In the genomic region with DNA sequence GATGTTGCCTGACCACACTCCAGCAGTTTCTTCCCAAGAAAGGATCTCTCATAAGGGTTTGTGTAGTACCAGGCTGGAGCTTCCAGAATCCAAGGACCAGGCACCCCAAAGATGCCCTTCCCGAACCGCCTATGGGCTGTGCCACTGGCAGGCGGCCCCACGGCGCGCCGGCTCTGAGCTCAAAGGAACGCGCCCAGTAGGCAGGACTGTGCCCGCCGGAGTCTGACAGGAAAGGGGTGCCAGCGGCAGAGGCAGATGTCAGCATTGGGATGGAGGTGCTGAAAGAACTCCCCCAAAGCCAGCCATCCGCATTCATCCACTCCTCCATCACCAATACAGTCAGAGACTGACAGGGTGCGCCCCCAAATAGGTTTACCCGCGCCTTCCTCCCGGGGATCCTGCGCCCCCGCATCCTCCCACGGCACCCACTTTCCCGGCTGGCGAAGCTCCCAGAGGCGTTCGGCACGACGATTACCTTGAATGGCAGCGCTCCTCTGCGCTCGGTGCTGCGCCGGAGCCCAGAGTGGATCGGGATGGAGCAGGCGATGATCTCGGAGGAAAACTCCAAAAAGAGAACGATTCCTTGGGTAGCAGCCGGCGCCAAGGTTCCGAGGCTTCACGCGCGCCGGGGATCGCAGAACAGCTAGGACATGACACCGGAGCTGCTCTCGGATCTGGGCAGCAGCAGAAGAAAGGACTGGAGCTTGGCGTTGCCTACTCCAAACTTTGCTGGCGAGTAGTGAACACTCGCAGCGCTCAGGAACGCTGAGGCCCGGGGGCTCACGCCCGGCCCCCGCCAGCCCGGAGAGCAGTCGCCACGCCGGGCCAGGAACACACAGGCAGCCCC, we compare ENCODE assay signal across 8 mouse cellular contexts.
A peak's percentile ranks its signal among the peaks of the same experiment; 100 is the strongest.
DNase-seq lines count a peak whose midpoint lies in the region; ATAC-seq and TF ChIP-seq lines count a peak whose summit lies in the region.

No protein-coding gene starts in this region.

- H3K4me2 ChIP-seq in forebrain, embryonic 13.5 days: peak overlapping the region; percentile 77
- H3K4me2 ChIP-seq in hindbrain, embryonic 14.5 days (replicated peaks): peak overlapping the region; percentile 83
- peak overlapping the region; percentile 85 for H3K4me2 ChIP-seq in limb, embryonic 11.5 days (ENCODE audit: low read depth, severe bottlenecking)
- peak overlapping the region; percentile 72 for H3K4me2 ChIP-seq in myocyte (ENCODE audit: low read depth)

- peaks cover 7% of the 10 kb centered on the region for H3K27me3 ChIP-seq in forebrain, embryonic 13.5 days
- no peaks in the 10 kb centered on the region for H3K27me3 ChIP-seq in hindbrain, embryonic 14.5 days (ENCODE audit: control insufficient read depth, insufficient read depth, low read length)
- H3K27me3 ChIP-seq in limb, embryonic 11.5 days (ENCODE audit: control insufficient read depth, insufficient read depth, low read length): peaks cover 2% of the 10 kb centered on the region; the same call in 1 of the 2 replicates
- H3K27me3 ChIP-seq in myocyte (ENCODE audit: control insufficient read depth, insufficient read depth, insufficient read length): peaks cover 28% of the 10 kb centered on the region

- H3K27ac ChIP-seq in forebrain, embryonic 13.5 days: peak overlapping the region; percentile 91
- H3K27ac ChIP-seq in hindbrain, embryonic 14.5 days: peak overlapping the region; percentile 51
- H3K27ac ChIP-seq in limb, embryonic 11.5 days (replicated peaks; ENCODE audit: low read depth, low read length): peak overlapping the region; percentile 75

- ATAC-seq in forebrain, embryonic 13.5 days: peak; percentile 19
- ATAC-seq in hindbrain, embryonic 14.5 days (ENCODE audit: low FRiP score): peak; percentile 22; the same call in 1 of the 2 replicates
- peak; percentile 15; the same call in 1 of the 2 replicates for ATAC-seq in limb, embryonic 11.5 days (ENCODE audit: insufficient number of reproducible peaks, low FRiP score, low TSS enrichment, low read depth)
- ATAC-seq in megakaryocyte progenitor cell, adult 5-6 weeks (replicated peaks; ENCODE audit: poor library complexity): no peak

- no peak for TF ChIP-seq POLR2A in myocyte (IDR thresholded peaks at IDR 0.05; ENCODE audit: insufficient read length, low read depth)

- WGBS in forebrain, embryonic 13.5 days: under 1% methylated on average over 55 of the region's 58 CpGs
- WGBS in hindbrain, embryonic 14.5 days: under 1% methylated on average over 58 of the region's 58 CpGs
- under 1% methylated on average over 58 of the region's 58 CpGs for WGBS in limb, embryonic 11.5 days

- H3K36me3 ChIP-seq in forebrain, embryonic 13.5 days (ENCODE audit: poor library complexity, severe bottlenecking): peaks cover 10% of the 10 kb centered on the region; the same call in 1 of the 2 replicates
- no peaks in the 10 kb centered on the region for H3K36me3 ChIP-seq in hindbrain, embryonic 14.5 days (replicated peaks; ENCODE audit: control insufficient read depth, insufficient read depth)
- no peaks in the 10 kb centered on the region for H3K36me3 ChIP-seq in limb, embryonic 11.5 days (ENCODE audit: control insufficient read depth, insufficient read depth, low read length)
- no peaks in the 10 kb centered on the region for H3K36me3 ChIP-seq in myocyte (ENCODE audit: control insufficient read depth, insufficient read depth)

- peak overlapping the region; percentile 89 for H3K9ac ChIP-seq in forebrain, embryonic 13.5 days
- peak overlapping the region; percentile 62 for H3K9ac ChIP-seq in hindbrain, embryonic 14.5 days
- peak overlapping the region; percentile 86 for H3K9ac ChIP-seq in limb, embryonic 11.5 days (ENCODE audit: low read length)

- H3K4me1 ChIP-seq in forebrain, embryonic 13.5 days: peaks cover 80% of the 10 kb centered on the region
- H3K4me1 ChIP-seq in hindbrain, embryonic 14.5 days (replicated peaks; ENCODE audit: control insufficient read depth, insufficient read depth, low read length): peaks cover 39% of the 10 kb centered on the region
- H3K4me1 ChIP-seq in limb, embryonic 11.5 days (ENCODE audit: control insufficient read depth, insufficient read depth, low read length): peaks cover 26% of the 10 kb centered on the region

- peak overlapping the region; percentile 12 for H3ac ChIP-seq in myocyte (ENCODE audit: control insufficient read depth, insufficient read length)

- peak; percentile 57 for DNase-seq in urinary bladder, adult 2 months (ENCODE audit: low spot score)
- DNase-seq in urinary bladder, postnatal 4 days (ENCODE audit: low spot score in 2 of 2): no peak
- peak; percentile 55 for DNase-seq in hindbrain, embryonic 14.5 days (ENCODE audit: low spot score)
- DNase-seq in limb, embryonic 11.5 days (ENCODE audit: low spot score): peak; percentile 76
- DNase-seq in T-cell, adult 2 months (ENCODE audit: low spot score): no peak

- H3K4me3 ChIP-seq in forebrain, embryonic 13.5 days: peak overlapping the region; percentile 80
- peak overlapping the region; percentile 59 for H3K4me3 ChIP-seq in hindbrain, embryonic 14.5 days (replicated peaks; ENCODE audit: low read length)
- peak overlapping the region; percentile 82 for H3K4me3 ChIP-seq in limb, embryonic 11.5 days (ENCODE audit: low read depth, low read length)
- no peak overlapping the region for H3K4me3 ChIP-seq in myocyte

- H3K79me2 ChIP-seq in myocyte (ENCODE audit: control insufficient read depth, insufficient read depth): no peaks in the 10 kb centered on the region

- H3K9me3 ChIP-seq in forebrain, embryonic 13.5 days (replicated peaks): no peaks in the 10 kb centered on the region
- H3K9me3 ChIP-seq in hindbrain, embryonic 14.5 days (ENCODE audit: control insufficient read depth, low read length): no peaks in the 10 kb centered on the region
- no peaks in the 10 kb centered on the region for H3K9me3 ChIP-seq in limb, embryonic 11.5 days (ENCODE audit: control insufficient read depth, low read length)

TF ChIP-seq in myocyte, 11 proteins besides CTCF, POLR2A, EP300 and RAD21:
- TF ChIP-seq REST (IDR thresholded peaks at IDR 0.05; ENCODE audit: insufficient read depth, insufficient read length) (no peak), MYOG (IDR thresholded peaks at IDR 0.05; ENCODE audit: control insufficient read depth in 1 of 3, insufficient read depth in 1 of 3, insufficient read length in 2 of 3, low read depth in 2 of 3) (no peak), E2F4 (IDR thresholded peaks at IDR 0.05; ENCODE audit: insufficient read depth) (no peak), SRF (IDR thresholded peaks at IDR 0.05; ENCODE audit: control insufficient read depth, insufficient read length, low read depth) (no peak), CEBPB (IDR thresholded peaks at IDR 0.05; ENCODE audit: insufficient read depth, poor library complexity, severe bottlenecking) (no peak), POLR2AphosphoS2 (IDR thresholded peaks at IDR 0.05; ENCODE audit: insufficient read length, low read depth) (no peak), USF1 (IDR thresholded peaks at IDR 0.05; ENCODE audit: low read depth) (no peak), TCF3 (IDR thresholded peaks at IDR 0.05; ENCODE audit: insufficient read length, low read depth) (no peak), MAX (IDR thresholded peaks at IDR 0.05; ENCODE audit: low read depth) (no peak), MYOD1 (IDR thresholded peaks at IDR 0.05; ENCODE audit: control insufficient read depth in 1 of 3, insufficient read length in 2 of 3, low read depth in 2 of 3) (no peak), TCF12 (IDR thresholded peaks at IDR 0.05; ENCODE audit: insufficient read depth, poor library complexity, severe bottlenecking) (no peak)

Comparison
In these comparisons a context has a peak if more than half of its experiments do, and no peak if none do; other contexts are left out.
1. DNase-seq: peak in urinary bladder, adult 2 months (single experiment), hindbrain, embryonic 14.5 days (single experiment) and limb, embryonic 11.5 days (single experiment); none in urinary bladder, postnatal 4 days (0 of 2) and T-cell, adult 2 months (single experiment).
2. Peak in every context shown above with its lines, with median percentiles within 50 percentile points of each other: H3K27ac ChIP-seq, H3K4me2 ChIP-seq and H3K9ac ChIP-seq.